Mouse (Mus musculus): ENCODE measurements around the gene Bmp2k.
"Not testable (repeated sequence)": the region's sequence is repeated elsewhere in the genome, so short reads cannot be mapped to it uniquely, and the experiment has no call there.

Gene Bmp2k

DNA sequence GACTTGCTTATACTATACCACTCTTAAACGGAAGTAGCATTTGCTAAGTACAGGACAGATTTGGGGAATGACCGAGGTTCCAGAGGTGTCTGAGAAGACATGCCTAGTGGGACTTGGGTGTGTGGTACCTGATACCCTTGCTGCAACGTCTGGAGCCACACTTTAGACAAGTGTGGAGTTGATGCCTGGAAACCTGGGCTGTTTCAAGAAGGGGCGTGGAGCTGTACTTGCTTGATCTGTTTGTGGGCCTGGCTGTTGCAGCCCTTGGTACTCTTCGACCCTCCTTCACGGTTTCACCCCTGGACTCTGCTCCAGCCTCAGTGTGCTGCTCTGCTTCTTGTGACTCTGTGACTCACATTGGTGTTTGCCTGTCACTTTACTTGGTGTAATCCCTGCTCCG lies 5.4 kb downstream of the Bmp2k start:
- DNase-seq: no peak

DNA sequence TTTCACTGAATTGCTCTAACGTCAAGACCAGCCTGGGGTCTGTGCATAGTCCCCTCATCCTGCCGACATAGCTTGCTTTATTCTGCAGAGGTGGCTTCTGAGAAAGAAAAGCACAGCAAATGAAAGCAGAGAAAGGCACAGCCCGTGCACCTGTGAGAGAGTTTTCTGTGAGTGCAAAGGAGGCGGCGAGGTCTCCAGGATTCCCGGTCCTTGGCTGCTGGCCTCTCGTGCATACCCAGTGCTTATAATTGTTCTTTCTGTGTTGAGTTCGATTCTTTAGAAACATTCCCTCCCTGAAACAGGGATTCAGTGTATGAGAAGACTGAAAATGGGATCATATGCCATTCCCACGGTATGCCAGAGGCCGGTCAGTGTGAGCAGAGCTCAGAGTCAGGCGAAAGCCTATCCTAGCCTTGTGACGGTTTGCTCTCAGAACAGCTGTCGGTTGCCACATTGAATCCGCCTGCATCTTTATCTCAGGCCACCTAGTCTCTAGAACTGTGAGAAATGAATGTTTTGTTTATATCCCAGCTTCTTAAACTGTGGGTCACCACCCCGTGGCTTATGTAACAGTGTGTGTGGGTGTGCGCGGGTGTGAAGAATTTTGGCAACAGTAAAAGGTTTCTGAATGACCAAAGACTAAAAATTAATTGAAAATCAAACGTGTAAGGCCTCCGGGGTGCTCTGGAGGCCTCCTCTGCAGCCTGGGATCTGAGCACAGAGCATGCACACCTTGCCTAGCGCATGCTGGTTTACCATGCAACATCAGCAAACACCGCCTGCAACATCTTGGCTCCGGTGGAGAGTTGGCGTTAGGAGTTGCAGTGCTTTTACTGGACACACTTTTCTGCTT lies 6.9 kb downstream of the Bmp2k start:
- no peak for DNase-seq

DNA sequence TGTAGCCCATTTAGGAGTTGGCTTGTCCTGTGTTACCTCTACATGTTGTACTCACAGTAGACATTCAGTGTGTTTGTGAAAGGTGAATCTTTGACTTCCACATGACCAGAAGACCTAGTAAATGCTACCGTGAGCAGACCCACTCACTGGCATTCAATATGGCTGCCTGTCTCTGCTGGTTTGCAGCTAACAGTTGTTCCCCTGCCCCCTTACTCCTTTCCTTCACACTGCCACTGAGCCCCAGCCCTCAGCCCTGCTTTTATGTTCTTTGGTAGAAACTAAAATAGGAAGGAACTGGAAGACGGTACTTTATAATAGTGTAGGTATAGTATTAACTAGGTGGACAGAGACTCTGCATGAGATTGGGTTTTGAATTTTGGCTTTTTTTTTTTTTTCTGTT lies 8.4 kb downstream of the Bmp2k start:
- DNase-seq: no peak

DNA sequence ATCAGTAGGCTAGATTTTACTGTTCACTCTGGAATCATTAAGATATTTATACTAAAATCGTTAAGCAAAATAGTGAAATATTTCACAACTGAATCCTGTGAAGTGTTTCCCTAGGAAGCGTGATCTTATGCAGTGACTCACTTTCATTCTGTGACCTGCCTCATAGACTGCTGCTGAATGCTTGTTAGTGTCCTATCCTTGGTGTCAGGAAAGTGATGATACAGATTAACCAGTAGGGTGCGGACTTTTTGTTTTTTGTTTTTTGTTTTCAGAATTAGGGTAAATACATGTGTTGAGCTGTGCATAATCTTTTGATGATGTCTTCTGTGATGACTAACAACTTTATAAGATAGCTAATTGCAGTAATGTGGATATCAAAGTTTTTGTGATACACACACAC lies 9.4 kb downstream of the Bmp2k start:
- DNase-seq: no peak

DNA sequence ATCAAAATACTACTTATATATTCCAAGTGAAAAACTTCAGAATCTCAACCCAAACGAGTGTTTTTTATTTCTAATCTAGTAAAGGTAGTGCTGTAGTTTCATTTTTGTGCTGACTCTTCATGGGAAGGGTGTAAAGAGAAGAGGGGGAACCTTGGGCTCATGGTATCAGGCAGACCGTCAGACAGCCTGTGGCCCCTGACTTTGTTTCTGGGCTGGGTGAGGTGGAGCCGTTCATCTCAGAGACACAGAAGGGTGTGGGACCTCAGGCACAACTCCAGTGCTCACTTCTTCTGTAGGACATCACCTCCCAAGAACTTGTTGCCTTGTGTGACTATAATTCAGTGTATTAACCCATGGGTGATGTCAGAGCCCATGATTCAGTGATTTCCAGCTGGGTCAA lies 10.0 kb downstream of the Bmp2k start:
- no peak for DNase-seq

DNA sequence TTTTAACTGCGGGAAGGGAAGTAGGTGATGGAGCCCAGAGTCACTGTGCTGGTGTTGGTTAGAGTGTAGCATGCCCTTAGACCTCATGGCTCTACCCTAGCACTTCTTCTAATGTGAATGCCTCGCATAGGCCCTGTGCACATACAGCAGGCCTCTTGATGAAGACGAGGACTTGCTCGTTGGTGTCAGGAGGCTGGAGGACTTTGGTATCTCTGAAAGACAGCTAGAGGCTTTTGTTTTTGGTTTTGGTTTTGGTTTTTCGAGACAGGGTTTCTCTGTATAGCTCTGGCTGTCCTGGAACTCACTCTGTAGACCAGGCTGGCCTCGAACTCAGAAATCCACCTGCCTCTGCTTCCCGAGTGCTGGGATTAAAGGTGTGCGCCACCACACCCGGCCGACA lies 11.7 kb downstream of the Bmp2k start:
- DNase-seq: not testable (repeated sequence)

DNA sequence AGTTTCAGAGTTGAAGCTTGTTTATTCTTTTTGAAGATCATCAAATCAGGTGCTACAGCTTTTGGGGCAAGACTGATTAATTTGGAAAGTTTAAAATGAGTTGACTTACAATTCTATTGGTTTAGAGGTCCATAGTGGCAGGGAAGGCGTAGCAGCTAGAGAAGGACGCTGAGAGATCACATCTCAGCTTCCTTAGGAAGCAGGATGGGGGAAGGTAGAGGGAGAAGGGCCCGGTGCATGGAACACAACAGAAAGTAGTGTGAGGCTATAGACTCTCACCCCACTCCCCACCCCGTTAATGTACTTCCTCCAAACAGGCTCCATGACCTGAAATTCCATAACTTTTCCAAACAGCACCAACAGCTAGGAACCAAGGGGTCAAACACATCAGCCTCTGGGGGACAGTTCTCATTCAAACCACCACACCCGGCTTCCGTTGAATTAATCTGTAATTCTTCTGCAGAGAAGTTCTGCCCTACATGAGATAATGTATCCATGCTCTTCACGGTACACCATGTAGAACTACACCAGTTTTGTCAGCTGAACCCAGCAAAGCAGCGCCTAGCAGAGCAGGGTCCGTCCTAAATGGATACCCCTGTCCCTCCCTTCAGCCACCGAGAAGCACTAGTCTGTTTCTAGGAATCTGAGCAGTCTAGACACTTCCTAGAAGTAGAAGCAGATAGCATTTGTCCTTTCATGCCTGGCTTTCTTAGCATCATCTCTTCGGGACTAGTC lies 12.3 kb downstream of the Bmp2k start:
- no peak for DNase-seq

DNA sequence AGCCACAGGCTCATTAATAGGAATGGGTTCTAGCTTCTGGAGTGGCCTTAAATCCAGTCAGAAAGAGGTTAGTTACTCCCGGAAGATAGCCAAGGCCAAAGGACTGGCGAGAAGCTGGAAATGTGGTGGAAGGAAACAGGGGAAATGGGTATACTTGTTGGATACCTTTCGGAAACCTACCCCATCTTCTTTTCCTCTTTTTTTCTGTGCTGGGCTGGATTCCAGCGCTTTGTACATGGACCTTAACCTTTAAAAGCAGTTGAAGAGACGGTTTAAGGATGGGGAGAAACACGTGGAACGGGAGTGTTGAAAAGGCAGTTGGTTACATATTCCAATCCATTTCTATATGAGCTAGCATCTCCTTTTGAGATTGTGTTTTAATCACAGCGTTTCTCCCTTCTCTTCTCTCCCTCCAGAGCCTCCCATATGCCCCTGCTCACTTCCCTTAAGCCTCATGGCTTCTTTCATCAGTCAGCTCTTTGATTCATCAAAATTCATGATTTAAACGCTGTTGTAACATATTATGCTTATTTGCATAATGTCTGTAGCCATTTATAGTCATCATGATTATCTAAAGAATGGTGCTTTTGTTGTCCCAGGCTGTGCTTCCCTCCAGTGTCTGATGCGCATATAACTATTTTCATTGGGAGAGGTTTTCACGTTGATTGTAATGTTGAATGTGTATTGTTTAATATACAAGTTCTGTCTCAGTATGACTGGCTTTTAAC lies 18.5 kb downstream of the Bmp2k start:
- DNase-seq: no peak

DNA sequence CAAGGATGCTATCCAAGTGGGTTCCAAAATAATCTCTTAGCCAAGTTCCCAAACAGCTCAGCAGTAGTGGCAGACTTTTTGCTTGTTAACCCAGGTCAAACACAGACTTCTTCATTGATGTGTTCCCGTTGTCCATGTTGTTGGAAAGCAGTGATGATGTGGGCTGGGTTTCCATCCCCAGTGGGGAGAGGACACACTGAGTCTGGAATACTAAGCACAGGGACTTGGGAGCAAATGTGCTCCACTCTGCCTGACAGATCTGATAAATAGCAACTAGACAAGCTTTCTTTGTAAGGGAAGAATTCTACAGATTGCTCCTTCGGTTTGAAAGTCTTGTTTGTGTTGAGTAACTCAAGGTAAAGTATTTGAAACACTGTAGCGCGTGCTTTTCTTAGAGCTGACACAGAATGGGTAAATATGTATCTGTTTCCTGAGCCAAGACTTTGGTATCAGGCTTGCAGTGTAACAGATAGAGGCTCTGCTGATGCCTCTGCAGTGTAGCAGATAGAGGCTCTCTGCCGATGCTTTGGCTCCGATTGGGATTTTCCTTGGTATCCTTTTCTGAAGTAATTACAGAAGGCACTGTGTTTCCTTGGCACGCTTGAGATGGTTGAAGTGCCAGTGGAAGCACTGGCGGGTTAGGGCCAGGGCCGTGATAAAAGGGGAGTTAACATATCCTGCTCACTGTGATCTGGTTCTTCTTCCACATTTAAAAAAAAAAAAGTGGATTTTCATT lies 19.5 kb downstream of the Bmp2k start:
- no peak for DNase-seq

DNA sequence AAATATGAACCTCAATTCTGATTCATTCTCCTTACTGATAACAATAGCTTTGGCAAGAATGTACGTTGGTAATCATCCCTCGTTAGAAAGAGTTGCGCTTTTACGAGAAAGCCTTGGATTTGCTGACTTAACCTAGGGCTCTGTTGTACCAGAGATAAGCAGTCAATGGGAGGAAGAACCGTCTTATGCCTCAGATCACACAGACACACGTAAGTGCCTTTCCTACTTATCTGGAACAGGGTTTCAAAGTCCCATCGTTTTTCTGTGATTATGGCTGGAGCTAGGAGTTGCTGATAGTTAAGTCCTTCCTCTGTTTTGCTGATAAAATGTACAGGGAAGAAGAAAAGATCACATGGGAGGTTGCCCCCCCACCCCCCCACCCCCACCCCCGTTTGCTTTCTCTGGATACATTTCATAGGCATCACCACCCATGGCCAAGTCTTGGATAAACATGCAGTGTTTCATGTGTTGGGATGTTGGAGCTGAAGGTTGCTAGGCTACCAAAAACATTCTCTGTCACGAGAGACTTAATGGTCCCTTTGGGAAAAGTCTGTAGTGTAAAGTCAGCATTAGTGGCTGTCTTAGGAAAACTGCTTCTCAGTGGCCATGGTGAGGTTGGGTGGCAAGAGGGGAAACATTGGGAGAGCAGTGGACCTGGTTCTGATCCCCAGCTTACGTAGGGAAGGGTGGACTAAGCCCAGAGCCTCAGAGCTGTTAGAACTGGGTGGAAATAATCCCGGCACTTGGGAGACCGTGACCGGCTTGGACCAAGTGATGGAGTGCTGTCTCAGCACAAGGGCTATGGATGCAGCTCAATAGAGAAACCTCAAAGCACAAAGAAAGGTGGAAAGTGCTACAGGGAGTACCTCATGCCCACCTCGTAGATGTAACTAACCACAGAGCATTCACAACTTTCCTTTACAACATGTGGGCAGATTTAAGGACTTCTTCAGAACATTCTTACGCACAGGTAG lies 25.1 kb downstream of the Bmp2k start:
- no peak for DNase-seq

DNA sequence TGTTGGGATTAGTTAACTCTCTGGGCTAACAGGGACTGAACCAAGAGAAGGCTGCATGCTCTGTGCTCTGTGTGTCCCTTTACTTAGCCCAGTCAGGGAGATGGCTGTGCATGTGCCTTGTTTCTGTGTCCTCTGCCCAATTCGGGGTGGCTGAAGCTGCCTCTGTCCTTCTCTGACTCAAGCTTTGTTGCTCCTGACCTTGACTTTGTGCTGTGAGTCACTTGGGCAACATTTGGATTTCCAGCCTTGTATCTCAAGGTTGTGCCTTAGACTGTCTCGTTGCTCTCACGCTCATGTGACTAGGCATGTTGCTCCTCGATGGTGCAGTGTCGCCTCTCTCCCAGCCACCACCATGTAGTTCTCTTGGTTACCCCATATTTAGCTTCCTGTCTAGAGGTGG lies 27.3 kb downstream of the Bmp2k start:
- DNase-seq: no peak

DNA sequence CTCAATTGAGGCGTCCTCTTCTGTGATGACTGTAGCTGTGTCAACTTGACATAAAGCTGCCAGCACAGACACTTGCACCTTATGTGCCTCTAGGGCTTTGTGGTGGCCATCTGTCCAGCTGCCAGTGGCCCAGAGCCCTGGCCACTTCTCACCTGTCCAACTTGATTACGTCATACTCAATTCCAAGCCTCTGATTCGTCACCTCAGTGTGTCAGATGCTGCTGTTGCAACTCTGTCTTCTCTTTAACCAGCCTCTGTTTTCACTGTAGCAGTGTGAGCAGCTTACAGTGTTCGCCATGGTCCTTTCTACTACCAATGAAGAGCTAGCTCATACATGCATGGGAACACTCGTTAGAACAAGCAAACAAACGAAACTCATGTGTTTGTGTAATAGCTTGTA lies 28.2 kb downstream of the Bmp2k start:
- no peak for DNase-seq

DNA sequence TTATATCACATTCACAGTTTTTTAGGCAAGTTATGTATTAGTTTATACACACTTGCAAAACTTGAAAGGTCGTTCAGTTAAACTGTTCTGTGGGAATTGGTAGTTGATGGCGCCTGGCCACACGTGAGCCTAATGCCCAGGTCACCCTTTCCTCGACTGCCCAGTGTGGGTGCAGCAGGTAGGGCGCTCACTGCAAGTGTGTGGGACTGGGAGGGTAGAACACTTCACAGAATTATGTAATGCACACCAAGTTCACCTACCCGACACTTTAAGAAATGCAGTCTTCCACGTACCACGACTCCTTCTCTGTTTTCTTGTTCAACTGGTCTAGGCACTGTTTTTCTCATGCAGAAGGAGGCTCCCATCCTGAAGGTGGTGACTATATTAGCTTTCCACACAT lies 30.5 kb downstream of the Bmp2k start:
- DNase-seq: no peak

DNA sequence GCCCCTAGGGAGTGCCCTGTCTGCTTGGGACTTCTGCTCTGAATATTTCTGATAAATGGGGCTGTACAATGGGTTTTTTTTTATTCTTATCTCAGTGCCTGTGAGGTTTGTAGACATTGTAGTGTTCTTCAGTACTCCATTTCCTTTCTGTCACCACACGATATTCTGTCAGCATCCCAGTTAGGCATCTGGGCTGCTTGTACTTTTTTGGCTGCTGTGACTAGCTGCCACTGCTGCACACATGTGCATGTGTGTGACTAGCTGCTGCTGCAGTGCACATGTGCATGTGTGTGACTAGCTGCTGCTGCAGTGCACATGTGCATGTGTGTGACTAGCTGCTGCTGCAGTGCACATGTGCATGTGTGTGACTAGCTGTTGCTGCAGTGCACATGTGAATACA lies 31.4 kb downstream of the Bmp2k start:
- DNase-seq: not testable (repeated sequence)

DNA sequence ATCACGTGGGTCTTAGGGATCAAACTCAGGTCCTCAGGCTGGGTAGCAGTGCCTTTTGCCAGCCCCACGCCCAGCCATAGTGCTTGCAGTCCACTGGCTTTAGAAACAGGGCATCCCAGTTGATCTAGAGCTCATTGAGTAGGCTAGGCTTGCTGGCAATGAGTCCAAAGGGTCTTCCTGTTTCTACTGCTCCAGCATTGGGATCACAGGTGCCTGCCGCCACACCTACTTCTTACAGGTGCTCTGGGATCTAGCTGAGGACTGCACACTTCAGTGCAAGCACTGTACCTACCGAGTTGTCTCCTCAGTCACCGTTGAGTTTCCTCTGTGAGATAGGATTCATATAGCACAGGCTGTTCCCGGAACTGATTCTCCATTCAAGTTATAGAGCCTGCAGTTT lies 34.3 kb downstream of the Bmp2k start:
- DNase-seq: no peak

DNA sequence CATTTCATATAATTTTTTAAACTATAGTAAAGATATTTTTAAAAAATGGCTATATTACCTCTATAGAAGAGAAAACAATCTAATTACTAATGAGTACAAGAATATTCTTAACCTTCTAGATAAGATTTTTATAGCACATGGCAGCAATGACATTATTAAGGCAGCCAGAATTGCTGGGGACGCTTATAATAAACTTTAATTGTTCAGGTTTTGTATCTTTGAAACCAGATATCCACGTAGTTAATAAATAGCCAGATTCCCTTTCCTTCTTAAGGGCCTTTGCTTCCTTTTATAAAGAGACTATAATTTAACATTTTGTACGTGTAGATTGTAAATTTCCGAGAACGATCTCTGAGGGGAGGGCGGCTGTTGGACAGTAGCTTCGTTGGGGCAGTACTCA lies 47.8 kb downstream of the Bmp2k start:
- DNase-seq: no peak

DNA sequence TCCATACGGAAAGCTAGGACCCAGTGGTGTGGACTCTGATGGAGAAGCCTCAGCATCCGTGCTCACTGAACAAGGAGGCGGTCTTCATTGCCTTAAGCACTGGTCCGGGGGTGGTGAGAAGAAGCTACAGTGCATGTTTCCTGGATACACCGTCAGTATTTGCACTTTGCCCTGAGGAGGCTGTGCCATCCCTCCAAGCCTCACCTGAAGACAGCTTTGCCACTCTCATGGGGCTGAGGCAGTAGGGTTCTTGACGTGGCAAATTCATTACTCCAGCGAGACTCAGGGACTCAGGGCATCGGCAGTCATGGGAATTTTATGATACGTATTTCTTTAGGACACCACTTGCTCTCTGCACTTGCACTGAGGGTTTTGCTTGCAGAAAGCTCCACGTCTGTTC lies 49.2 kb downstream of the Bmp2k start:
- DNase-seq: no peak

DNA sequence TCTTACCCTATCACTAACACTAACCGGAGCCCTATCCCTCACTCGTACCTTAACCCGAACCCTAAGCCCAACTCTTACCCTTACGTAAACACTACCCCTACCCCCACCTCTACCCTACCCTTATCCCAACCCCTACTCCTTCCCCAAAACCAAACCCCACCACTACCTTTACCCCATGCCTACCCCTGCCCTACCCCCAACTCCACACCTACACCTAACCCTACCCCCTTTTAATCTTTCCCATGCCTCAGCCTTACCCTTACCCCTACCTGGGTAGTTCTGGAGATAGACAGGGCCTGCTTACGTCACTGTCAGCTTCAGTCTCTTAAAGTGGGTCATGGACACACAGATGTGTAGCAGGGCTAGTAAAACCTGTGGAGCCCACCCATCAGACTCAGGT lies 51.4 kb downstream of the Bmp2k start:
- DNase-seq: no peak

DNA sequence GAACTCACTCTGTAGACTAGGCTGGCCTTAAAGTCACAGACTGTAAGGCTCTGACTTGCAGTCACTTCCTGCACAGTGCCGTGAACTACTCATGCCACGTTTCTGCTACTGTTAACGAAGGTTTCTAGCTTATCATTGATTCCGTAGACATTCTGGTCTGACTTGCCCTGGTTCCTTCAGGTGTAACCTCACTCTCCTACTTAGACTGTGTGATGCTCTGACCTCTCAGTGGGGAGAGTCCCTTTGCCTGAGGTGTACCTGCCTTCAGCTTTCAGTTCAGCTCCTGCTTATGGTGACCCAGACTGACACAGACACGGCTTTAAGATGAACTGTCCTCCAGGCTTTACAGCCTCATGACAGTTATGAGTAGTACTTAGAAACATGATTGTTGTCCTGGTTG lies 56.7 kb downstream of the Bmp2k start:
- no peak for DNase-seq

DNA sequence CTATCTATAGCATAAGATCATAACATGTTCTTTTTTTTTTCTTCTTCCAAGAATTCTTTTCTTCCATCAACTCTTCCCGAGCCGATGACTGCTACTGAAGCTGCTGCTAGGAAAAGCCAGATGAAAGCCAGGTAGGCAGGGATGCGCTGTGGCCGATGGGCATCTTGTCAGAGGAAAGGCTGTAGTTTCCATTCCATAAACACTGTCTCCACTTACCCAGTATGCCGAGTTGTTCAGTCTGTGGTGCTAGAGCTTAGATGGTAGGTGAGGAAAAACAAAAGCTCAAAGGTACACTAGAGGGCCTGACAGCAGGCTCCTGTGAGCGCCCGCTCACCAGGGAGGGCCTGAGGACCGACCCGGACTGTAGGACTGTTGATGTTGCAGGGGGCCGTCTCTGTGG lies 57.3 kb downstream of the Bmp2k start:
- no peak for DNase-seq

DNA sequence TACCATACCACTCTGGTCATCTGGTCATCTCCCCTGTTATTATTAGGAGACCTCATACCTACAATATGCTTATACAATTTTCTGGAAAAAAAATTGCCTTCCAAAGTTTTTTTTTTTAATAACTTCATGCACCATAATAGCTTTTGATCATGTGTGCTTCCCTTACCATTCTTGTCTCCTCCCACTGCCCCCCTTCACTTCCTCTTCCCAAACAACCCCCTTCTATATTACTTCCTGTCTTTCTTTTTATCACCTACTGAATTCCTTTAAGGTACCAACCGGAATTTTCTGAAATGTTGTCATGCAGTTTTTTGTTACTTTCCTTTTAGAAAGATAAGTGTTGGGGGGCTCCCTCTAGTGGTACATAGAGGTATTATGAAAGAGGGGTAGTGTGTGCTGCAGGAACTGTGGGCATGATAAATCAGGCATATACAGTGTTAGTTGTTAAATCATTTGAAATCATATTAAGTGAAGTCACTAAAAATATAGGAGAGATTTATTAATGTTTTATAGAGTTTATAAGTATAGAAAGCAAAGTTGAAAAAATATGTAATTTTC lies 58.1 kb downstream of the Bmp2k start:
- peak; percentile 30 for DNase-seq

DNA sequence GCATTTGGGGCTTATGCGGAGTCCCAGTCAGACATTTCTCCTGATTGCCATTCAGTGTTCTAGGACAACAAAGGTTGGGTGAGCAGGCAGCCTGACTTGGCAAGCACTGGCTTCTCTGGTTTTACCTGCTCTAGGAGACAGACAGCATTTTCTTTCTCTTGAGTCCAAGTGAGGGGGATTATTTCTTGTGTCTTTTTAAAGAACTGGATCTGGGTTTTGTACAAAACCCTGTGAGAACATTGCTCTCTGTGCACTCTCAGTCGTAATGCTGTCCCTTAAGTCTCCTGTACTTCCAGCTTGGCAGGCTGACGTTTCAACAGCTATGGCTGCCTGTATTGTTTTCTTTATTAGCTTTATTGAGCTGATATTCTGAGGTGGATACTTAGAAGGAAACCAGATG lies 58.9 kb downstream of the Bmp2k start:
- DNase-seq: no peak
